Mouse (Mus musculus): ENCODE data around the gene Smad3.

Gene Smad3

DNA sequence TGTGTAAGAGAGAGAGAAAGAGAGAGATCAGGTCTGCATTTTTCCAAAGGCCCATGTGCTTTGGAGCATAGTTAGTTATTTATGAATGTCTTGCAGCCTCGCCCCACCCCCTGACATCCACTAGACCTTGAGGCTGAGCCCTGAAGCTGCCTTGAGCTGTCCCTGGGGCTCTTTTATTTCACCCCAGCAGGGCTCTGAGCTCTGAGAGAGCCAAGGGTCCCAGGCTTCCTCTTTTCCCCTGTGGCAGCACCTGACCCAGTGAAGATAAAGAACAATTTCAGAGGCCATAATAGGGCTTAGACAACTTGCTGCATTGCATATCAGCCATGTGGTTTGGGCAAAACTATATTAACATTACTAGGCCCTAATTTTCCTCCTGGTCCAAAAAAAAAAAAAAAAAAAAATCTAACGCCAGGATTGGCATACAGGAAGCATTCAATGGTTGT lies 93.5 kb downstream of the Smad3 start:
- DNase-seq (ENCODE audit: extremely low spot score): no peak

DNA sequence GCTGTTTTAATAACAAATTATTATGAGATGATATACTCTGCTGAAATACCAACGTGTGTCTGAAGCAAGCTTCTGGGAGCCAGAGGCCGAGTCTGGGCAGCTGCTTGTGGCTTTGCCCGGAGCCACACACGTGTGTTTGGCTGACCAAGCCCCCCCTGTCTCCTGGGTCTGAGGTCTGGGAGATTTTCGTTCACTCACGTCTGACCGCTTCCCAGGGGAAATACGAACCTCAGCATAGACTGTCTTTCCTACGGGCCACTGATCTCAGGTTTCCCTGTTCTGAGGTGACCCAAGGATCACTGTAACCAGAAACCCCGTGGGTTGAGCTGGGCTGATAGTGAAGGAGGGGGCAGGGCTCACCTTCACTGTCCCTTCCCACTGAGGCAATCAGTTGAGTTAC lies 94.6 kb downstream of the Smad3 start:
- DNase-seq (ENCODE audit: extremely low spot score): no peak

DNA sequence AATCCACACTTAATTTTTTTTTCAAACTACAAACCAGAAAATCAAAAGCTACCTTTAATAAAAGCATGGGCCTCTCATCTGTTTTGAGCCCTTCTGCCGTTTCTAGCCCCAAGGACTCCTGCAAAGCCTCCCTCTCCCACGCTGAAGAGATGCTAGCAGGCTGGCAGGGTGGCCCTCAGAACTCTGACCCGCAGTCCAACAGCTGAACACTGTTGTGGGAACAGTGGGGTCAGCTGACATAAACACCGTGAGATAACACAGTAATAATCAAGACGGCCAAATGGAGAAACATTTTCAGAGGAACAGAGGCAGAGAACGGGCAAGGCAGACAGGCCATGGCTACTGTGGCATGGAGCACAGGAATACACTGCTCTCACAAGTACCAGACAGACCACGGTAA lies 95.0 kb downstream of the Smad3 start:
- no peak for DNase-seq (ENCODE audit: extremely low spot score)

DNA sequence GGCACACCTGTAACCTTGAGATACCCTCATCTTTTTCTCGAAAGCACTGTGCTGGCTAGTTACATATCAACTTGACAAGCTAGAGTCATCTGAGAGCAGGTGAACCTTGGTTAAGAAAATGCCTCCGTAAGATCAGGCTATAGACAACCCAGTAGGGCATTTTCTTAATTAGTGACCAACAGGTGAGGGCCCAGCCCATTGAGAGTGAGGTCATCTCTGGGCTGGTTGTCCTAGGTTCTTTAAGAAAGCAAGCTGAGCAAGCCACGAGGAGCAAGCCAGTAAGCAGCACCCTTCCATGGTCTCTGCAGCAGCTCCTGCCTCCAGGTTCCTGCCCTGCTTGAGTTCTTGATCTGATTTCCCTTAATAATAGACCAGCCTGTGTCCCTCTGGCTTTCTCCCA lies 97.1 kb downstream of the Smad3 start:
- DNase-seq (ENCODE audit: extremely low spot score): no peak

DNA sequence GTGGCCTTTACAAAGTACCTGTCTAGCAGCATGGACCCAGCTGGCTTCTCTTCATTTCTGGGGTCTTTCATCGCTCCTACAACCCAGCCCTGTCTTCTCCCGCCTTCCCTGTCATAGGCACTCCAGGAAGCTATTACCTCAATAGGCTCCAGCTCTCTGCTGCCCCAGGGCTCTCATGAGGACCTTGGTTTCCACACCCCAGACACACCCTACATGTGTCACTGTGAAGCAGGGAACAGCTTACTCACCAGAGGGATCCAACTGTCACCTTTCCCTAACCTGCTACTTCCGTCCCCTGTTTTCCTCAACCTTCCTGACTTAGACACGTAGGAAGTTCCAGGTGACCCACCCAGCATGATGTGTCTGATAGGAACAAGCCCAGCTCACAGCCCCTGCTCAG lies 97.7 kb downstream of the Smad3 start:
- DNase-seq (ENCODE audit: extremely low spot score): no peak

DNA sequence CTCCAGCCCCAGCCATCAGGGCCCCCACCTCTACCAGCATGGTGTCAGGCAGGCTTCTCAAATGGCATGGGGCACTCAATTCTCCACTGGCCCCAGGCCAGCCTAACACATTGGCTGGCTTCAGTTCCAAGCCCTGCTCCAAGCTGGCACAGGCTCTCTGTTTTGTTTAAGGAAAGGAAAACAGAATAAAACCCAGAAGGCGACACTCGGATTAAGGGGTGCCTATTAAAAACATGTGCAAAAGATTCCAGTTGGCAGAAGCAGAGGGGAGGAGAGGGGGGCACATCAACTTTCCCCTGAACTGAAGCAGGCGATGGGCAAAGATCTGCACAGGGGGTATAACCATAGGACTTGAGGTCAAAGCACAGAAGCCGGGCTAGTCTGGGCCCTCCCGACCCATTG lies 98.8 kb downstream of the Smad3 start:
- no peak for DNase-seq (ENCODE audit: extremely low spot score)

DNA sequence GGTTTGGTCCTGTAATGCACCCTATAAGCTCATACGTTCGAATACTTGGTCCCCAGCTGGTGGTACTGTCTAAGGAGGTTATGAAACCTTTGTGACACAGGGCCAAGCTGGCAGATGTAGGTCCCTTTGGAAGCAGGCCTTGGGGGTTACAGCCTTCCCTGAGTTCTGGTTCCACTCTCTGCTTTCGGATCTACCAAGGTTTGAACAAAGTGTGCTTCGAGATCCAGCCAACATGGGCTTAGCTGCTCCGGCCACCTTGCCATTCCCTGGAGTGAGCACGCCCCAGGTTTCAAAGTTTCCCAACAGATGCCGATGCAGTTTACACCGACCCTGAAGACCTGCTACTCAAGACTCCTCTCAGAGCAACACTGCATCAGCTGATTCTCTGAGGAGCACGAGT lies 99.4 kb downstream of the Smad3 start:
- DNase-seq (ENCODE audit: extremely low spot score): no peak

DNA sequence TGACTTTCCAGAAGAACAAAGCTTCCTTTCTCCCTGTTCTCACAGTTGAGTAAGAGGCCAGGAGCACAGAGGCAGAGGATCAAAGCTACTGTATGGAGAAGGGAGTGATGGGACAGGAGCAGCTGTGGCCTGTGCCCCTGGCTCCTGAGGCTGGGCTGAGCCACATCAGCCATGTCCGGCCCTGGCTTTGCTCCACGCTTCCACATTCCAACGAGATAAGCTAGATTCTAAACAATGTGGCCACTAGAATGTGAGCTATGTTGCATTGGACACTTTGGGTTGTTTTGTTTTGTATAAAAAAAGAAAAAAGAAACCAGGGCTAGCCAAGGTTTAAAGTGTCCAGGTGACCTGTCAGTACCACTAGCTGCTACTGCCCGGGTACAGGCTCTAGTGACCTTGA lies 100.6 kb downstream of the Smad3 start:
- DNase-seq (ENCODE audit: extremely low spot score): no peak

DNA sequence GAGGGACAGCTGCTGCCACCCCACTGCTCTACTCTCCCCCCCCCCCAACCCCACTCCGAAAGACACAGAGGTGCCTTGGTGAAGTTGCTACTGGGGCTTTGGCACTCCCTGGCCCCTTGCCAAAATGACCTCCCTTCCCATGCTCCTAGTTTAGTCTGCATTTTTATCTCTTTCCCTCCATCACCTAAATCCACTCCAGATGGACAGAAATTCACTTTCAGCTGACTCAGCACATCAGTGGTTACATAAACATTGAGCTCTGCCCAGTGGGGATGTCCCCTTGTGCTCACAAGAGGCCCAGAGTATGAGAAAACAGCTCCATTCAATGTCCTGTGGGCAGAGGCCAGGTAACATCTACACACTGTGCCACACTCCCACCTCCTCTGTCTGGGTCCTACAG lies 102.7 kb downstream of the Smad3 start:
- DNase-seq (ENCODE audit: extremely low spot score): no peak

DNA sequence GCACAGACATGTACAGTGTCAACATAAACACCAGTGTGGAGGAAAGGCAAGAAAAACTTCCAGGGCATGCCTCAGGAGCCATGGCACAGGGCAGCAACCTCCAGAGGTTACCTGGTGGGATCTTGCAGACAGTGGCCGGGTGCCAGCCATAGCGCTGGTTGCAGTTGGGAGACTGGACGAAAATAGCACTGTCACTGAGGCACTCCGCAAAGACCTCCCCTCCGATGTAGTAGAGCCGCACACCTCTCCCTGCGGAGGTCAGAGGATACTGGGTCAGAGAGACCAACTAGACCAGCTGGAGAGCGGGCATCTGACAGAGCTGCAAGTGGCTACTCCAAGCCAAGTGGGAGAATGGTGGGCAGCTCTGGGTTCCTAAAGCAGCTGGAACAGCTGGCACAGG lies 103.2 kb downstream of the Smad3 start:
- no peak for DNase-seq (ENCODE audit: extremely low spot score)

DNA sequence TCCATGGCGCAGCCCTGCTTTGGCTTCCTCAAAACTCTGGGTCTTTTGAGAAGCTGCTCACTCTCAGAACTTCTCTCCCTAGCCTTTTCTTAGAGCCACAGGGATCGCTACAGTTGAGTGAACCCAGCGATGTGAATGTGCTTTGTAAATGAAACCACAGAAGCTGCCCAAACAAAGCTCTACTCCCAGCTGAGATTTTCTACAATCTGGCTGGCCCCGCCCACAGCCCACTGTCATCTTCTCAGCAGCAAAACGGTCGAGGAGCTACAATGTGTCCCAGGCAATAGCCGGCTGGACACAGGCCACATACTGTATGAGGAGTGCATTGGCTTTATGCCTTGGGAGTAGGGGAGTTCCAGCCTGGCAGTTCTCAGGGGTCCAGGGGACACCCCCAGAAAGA lies 104.1 kb downstream of the Smad3 start:
- no peak for DNase-seq (ENCODE audit: extremely low spot score)

DNA sequence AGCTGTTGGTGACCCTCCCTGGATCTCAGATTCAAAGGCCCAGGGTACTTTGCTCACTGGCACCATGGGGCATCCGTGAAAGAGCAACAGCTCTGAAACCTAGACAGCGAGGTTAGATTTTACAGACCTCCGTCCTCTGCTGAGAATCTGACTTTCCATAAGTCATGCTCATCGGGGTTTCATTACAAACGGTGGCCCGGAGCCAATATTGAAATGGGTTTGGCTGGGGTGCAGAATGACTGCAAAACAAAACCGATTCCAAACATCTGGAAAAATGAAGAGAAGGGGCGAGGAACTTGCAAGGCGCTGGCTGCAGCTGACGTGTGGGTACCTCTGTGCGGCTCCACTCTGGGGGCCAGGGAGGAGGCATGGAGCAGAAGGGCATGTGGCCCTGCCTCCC lies 106.2 kb downstream of the Smad3 start:
- no peak for DNase-seq (ENCODE audit: extremely low spot score)

DNA sequence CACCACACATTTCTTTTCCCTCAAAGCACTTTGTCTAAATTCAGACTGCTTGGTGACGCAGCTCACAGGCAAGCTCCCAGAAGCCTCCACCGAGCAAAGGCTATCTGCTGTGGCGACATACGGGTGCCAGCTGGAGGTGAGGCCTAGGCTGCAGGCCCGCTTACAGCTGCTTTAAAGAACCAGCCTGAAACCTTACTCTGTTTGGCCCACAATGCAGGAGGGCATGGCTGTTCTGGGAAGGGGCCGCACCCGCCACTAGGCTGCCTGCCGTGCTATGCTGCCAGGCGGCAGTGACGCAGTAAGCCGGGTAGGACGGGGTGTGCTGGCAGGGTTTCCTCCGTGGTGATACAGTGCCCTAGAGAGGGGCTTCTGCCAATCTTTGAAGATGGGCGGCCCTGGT lies 106.9 kb downstream of the Smad3 start:
- DNase-seq (ENCODE audit: extremely low spot score): no peak

DNA sequence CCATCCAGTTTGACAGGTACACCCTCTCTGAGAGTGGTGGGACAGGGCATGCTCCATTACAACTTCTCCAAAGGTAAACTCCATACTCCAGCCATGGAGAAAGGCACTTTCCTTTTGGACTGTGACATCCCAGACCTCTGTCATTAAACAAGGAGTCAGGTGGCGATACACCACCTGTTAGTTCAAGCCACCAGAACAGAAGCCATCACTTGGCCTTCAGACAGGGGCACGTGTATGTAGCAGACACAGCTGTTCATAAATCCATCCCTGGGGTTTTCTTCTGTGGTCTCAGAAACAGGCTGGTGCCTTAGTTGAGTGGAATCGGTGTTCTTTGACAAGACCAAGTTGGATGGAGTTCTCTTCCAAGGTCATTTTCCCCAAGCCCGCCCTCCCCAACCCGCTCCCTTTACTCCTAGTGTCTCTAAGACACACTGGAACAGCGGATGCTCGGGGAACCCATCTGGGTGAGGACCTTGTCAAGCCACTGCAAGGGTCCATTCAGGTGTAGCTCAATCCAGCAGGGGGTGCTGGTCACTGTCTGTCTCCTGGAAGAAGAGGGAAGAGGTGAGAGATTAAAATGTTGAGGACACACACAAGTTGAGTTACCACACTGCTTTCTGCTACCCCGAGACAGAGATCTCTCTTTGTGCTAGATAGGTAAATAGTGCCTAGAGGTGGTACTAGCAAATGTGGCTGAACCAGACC lies 107.8 kb downstream of the Smad3 start:
- no peak for DNase-seq (ENCODE audit: extremely low spot score)

DNA sequence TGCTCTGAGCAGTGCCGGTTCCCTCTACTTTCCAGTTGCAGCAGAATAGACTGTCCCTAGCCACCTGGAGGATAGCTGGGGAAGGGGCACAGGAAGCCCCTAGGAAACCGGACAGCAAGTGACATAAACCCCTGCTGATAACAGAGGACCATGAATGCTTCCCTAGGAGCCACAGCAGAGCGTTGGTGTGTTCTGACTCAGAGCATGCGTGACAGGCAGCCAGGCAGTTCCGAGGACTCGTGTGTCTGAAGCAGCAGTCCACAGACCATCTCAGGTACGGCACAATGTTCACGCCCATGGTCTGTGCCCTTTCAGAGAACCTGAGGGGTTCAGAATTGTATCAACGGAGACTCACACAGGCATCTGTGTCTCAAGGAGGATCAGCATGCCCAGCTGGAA lies 109.3 kb downstream of the Smad3 start:
- no peak for DNase-seq (ENCODE audit: extremely low spot score)

DNA sequence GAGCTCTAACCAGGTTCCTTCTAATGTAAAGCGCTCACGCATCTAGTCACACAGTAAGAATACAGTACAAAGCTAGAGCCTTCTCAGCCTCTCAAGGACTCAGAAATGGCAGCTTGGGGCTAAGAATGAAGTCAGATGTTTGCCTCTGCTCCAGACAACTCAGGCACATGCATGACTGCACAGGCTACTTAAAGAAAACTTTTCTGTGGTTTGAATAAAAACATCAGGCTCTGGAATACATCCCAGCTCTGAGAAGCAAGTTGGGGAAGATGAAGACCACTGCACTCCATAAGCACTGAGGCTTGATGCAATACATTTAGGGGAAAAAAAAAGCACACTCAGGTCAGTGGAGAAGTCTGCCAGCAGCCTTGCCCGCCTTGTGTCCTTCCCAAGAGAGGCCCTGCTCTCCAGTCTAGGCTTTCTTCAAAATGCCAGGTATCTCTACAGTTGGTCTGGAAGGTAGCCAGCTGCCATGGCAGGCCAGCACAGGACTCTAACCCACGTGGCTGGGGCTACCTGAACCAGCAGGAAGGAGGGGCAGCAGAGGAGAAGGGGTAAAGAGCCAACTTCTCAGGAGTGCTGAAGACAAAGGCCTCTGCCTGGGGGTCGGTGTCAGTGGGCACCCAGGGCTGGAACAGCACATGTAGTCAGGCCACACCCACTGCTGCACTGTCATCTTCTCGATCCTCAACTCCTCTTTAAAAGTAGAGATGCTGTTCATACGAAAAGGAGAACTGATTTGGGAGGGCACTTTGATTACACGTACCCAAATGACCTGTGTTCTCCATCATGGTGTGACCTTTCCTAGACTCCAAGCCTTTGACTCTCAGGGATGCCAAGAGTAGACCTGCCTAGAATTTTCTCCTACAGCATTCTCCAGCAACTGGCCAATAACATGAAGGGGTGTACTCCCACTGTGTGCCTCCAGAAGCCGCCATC lies 109.9 kb downstream of the Smad3 start:
- DNase-seq (ENCODE audit: extremely low spot score): no peak

DNA sequence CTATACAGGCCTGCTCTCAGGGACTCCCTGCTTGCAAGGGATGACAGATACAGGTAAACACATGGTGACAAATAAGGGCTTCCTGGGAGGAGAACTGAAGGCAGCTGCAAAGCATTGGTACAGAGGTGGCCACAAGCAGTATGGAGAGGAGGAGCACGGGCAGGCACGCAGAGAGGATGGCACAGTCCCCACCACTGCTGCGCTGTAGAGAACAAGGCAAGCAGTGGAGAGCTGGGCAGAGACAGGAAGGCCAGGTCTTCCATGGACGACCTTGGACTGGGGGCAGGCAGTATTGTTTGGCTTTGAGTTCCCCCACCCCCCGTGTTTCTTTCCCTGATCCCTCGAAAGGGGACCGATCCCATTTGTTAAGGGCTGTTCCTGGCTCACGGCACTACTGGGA lies 112.7 kb downstream of the Smad3 start:
- no peak for DNase-seq (ENCODE audit: extremely low spot score)

DNA sequence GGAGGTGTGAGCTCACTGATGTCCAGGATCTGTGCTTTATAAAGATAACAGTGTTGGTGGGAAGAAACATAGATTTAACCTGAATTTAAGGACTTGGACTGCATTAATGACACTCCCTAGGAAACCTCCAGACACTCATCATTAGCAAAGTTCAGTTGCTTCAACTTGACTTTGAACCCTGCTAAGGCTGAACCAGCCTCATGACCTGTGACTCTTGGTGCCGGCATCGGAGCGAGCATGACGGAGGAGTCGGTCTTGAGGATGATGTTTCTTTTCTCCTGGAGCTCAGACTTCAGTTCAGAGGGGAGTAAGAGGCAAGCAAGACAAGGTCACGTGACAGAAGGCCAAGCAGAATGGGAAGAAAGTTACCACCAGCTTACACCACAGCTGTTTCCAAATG lies 113.8 kb downstream of the Smad3 start:
- no peak for DNase-seq (ENCODE audit: extremely low spot score)

DNA sequence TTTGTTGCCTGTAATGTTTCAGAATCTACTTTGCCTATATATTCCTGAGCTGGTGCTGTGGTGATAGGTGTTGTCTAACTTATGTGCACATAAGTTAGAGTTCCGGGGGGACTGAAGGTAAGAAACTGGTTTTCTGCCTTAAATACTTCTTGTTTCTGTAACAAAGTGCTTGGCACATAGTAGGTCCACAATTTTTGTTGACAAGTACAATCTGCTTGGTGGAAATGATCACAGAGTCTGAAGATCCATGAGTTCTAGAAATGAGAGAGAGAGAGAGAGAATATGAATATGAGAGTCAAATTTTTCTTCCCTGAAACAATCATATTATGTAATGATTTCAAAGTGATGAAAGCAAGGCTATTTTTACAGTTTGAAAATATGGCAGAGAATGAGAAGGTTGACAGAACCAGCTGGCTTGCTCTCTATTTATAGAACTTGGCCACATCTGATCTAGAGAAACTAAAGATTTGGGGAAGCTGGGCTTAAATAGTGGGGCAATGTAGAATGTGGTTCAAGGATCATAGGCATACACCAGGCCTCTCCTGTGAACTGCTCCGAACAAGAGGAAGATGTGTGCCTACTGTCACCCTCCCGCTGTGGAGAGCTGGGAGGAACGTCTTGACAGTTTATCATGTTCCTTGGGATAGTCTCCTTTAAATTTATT lies 115.7 kb downstream of the Smad3 start:
- no peak for DNase-seq (ENCODE audit: extremely low spot score)

DNA sequence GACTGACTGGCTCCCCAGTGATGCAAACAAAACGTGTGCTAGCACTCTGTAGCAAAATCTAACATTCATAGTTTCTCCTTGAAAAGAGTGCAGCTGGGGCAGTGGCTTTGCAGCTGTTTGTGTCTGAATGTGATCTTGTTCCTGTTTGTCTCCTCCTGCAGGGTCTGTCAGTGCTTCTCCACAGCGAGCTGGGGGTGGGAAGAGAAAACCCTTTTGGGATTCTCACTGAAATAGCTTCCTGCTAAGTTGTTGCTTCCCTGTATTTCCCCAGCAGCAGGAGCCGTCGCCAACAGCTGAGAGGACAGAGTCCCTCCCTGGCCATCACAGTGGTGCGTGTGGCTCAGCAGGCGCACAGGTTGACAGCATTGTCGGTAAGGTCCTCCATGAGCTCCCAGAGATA lies 121.7 kb downstream of the Smad3 start:
- DNase-seq (ENCODE audit: extremely low spot score): no peak

DNA sequence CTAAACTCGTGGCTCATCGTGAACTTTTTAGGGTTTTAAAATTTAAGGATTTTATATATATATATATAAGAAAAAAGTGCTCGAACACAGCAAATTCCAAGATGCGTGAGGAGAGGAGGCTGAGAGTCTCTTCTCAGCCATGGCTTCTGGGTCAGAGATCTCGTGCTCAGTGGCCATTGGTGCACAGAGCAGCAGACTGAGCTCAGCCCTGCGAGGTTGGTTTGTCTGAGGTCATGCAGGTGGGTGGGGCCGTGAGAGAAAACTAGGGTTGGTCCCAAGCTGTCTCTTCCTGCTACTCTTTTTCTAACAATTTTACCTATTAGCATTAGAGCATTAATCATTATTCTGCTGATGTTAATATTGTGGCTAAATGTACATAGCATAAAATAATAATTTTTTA lies 124.5 kb downstream of the Smad3 start:
- DNase-seq (ENCODE audit: extremely low spot score): no peak

DNA sequence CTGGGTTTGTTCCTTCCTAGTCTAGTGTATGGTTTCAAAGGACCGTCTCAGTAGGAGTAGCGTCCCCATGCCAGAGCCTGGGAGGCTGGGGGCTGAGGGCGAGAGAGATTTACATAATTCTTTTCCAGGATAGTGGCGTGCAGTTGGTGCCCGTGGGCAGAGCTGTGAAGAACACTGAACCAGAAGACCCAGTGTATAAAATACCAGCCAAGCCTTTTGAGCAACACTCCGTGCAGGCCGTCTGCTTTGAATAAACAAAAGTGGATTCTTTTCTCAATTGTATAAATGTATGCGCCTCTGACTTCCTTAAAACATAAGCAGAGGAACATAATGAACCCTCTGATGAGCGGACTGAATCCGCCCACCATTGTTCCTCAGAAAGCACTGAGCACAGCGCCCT lies 124.9 kb downstream of the Smad3 start:
- no peak for DNase-seq (ENCODE audit: extremely low spot score)

DNA sequence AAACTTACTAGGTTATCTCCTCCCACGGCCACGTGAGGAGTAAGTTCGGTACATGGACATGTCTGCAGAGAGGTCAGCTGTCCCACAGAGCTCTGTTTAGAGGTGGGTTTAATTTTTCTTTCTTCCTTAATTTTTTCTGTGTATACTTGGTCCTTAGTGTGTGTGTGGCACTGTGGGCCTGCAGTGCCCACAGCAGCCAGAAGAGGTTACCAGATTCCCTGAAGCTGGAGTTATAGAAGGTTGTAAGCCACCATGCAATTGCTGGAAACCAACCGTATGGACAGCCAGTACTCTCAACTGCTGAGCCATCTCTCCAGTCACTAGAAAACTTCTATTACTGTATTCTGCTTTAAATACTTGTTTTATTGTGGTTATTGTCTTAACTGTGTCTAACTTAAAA lies 125.7 kb downstream of the Smad3 start:
- DNase-seq (ENCODE audit: extremely low spot score): no peak
